Mouse (Mus musculus) MEL (cell line): ENCODE data around the gene Spag5.

Source experiments
- MAX ChIP-seq: IDR thresholded peaks from 2 replicates; pipeline ENCODE4 v1.6.1; 2011; ENCODE audit warnings: low read length, improper control_type of control experiment
- MYC ChIP-seq: IDR thresholded peaks from 2 replicates; pipeline ENCODE4 v1.6.1; 2011; ENCODE audit warnings: low read depth, mild to moderate bottlenecking, low read length, improper control_type of control experiment, moderate library complexity
- POLR2A ChIP-seq, 2 experiments: IDR thresholded peaks; 2 replicates each; pipeline ENCODE4 v1.6.1; 2011 to 2012; ENCODE audit warnings: low read length in 2 of 2, mild to moderate bottlenecking in 2 of 2, control low read depth in 1 of 2, improper control_type of control experiment in 1 of 2, low read depth in 1 of 2, moderate library complexity in 1 of 2; ENCODE audit not compliant: control insufficient read depth in 1 of 2, insufficient read depth in 1 of 2, poor library complexity in 1 of 2
- ZMIZ1 ChIP-seq: IDR thresholded peaks from 2 replicates; pipeline ENCODE4 v1.6.1; 2012; ENCODE audit warnings: low read depth, mild to moderate bottlenecking, inconsistent platforms, low read length, improper control_type of control experiment, moderate library complexity

DNA sequence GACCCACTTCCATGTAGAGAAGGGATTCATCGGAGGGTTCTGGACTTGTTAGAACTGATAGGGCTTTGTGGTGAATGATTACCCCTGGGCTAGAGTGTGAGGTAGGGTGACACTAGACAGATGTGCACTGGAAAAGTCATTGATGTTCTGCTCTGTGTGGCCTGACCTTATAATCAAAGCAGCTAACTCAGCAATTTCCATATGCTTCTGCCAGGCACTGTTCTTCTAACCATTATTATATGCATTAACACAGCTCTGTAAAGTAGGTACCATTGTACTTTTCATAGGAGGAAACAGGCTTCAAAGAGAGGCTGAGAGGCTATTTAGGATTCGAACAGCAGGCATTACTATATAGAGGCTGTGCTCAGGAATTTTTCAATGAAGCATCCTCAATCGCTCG, 25.9 kb downstream of the Spag5 start:
- TF ChIP-seq MYC (no peak), MAX (no peak), POLR2A (IDR thresholded peaks at IDR 0.05; ENCODE audit: control insufficient read depth in 1 of 2, insufficient read depth in 1 of 2, low read depth in 1 of 2, low read length in 2 of 2, poor library complexity in 1 of 2) (no peak), ZMIZ1 (no peak)
